Mouse (Mus musculus) lung, embryonic 16.5 days (tissue): ENCODE measurements around the gene Ptrh2. TPM values are rescaled to one million over a fixed set of nuclear protein-coding genes. Genes with fewer than 3 reads are reported as not detected.

Source experiments
- ATAC-seq: fragments of 200-750 bp; cut with Nextera tagmentation; 2 replicates; pipeline ENCODE4 v1.8.0; 2017; ENCODE audit warnings: low read depth, mild to moderate bottlenecking, moderate library complexity
- H3K27ac ChIP-seq: fragments of 300-500 bp; sonication (generic); 2 replicates; pipeline ENCODE4 v1.5.1; 2014; ENCODE audit warnings: mild to moderate bottlenecking, control low read depth, low read length
- H3K27me3 ChIP-seq: fragments of 300-500 bp; sonication (generic); 2 replicates; pipeline ENCODE4 v1.6.1; 2014; ENCODE audit warnings: low read depth, low read length, mixed read lengths; ENCODE audit not compliant: control insufficient read depth, insufficient read depth
- H3K36me3 ChIP-seq: fragments of 300-500 bp; sonication (generic); 2 replicates; pipeline ENCODE4 v1.6.1; 2014; ENCODE audit warnings: low read length; ENCODE audit not compliant: control insufficient read depth, insufficient read depth
- H3K4me1 ChIP-seq: fragments of 300-500 bp; sonication (generic); replicated peaks from 2 replicates; pipeline ENCODE4 v1.6.1; 2014; ENCODE audit warnings: low read length, mixed read lengths; ENCODE audit not compliant: control insufficient read depth, insufficient read depth
- H3K4me2 ChIP-seq: fragments of 300-500 bp; sonication (generic); 2 replicates; pipeline ENCODE4 v1.6.1; 2014; ENCODE audit warnings: low read depth, low read length, control low read depth
- H3K4me3 ChIP-seq: fragments of 300-500 bp; sonication (generic); 2 replicates; pipeline ENCODE4 v1.5.1; 2014; ENCODE audit warnings: mild to moderate bottlenecking, low read length, control low read depth
- H3K9ac ChIP-seq: fragments of 300-500 bp; sonication (generic); 2 replicates; pipeline ENCODE4 v1.6.1; 2014; ENCODE audit warnings: low read length, control low read depth
- H3K9me3 ChIP-seq: fragments of 300-500 bp; sonication (generic); 2 replicates; pipeline ENCODE4 v1.6.1; 2016; ENCODE audit warnings: low read length; ENCODE audit not compliant: control insufficient read depth
- WGBS: fragments of 180-500 bp; shearing (Covaris S2); extraction: QIAGEN DNeasy Blood & Tissue Kit; methylation state at CpG from one replicate; pipeline ENCODE4 v1.1.7; 2014; 5-methylcytosine and 5-hydroxymethylcytosine counted together
- polyA plus RNA-seq: library from polyadenylated mRNA; unstranded; fragments of >200 nt; fragmentation: Nextera tagmentation; extraction: Ambion mirVana; gene quantifications from 2 replicates; pipeline ENCODE4 v1.2.1, GENCODE M21; 2015

Gene Ptrh2
- polyA plus RNA-seq, 1 experiment from 2014 or later = 28.5 TPM

DNA sequence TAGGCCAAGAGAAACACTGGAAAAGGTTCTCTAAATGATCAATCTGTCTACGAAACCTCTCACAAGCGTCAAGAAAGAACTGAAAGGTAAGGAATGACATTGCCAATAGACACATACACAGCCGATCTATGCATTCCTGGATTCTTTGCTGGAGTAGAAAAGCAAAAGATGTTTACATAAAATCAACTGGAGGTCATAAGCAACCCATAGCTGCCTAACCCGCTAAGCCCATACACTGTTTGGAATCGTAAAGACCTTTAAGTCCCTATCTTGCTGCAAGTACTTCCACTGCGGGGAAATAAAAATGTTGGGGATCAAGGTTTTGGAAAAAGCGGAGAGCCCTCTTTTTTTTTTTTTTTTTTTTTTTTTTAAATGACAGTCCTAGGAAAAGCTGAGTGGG, 924 bp upstream of the Ptrh2 start:
- Histone ChIP-seq H3K4me2 (peak overlapping the region; percentile 84), H3K36me3 (no peaks in the 10 kb centered on the region), H3K9ac (peak overlapping the region; percentile 86), H3K4me1 (peaks cover 19% of the 10 kb centered on the region), H3K27me3 (no peaks in the 10 kb centered on the region), H3K27ac (peak overlapping the region; percentile 89; the same call in 1 of the 2 replicates), H3K4me3 (peak overlapping the region; percentile 80), H3K9me3 (no peaks in the 10 kb centered on the region)
- ATAC-seq = no peak
- 27% methylated on average over 7 of the region's 7 CpGs for WGBS

DNA sequence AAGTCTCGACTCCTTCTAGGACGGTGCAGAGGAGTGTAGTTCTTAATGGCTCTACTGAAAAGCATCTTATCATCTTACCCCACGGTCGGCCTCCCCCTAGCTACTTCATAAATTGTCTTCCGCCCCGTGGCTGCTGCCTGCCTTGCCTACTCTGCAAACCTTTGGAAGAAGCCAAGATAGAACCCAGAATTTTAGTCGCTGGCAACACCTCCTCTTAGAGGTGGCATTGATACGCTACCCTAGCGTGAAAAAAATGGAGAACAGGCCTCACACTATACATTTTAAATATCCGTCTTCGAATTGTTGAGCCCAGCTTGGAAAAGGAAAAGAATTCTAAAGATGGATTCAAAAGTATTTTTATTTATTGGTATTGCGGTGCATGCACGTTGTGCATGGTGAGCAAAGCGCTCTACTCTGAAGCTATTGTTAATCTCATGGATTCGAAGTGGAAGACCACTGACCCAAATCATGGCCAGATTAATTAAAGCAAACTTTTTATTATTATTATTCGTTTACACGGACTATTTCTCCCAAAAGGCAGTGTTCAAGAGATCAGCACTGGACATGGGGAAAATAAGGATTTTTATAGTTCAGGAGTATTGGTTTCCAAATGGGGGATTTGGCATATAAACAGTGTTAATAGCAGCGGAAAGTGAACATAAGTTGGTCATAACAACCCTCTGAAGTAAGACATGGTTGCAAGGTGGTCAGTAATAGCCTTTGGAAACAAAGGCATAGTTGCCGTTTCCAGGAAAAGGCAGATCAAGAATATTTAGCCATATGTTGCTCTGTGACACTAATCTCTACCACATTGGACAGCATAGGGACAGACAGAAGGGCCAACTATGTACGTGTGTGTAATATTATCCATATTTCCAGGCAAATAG, 584 bp downstream of the Ptrh2 start:
- Histone ChIP-seq H3K4me3 (peak overlapping the region; percentile 80), H3K27me3 (no peaks in the 10 kb centered on the region), H3K4me2 (peak overlapping the region; percentile 67), H3K9ac (peak overlapping the region; percentile 86), H3K4me1 (peaks cover 19% of the 10 kb centered on the region), H3K27ac (peak overlapping the region; percentile 89), H3K9me3 (no peaks in the 10 kb centered on the region), H3K36me3 (no peaks in the 10 kb centered on the region)
- 4% methylated on average over 20 of the region's 20 CpGs for WGBS
- ATAC-seq = no peak

DNA sequence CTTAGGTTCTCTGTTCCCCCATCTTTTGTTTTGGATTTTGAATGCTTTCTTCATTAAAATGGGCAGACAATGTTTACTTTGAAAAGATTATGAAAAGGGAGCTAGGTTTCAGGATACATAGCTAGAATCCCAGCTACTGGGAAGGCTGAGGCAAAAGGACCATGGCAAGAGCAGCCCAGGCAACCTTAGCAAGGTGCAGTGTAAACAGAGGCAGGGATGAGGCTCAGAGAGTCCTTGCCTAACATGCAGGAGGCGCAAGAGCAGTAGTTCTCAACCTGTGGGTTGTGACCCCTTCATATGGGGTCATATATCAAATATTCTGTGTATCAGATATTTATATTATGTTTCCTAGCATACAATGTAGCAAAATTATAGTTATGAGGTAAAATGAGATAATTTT, 1.6 kb downstream of the Ptrh2 start:
- Histone ChIP-seq H3K9me3 (no peaks in the 10 kb centered on the region), H3K4me1 (peaks cover 19% of the 10 kb centered on the region), H3K4me3 (peak overlapping the region; percentile 80; the same call in 1 of the 2 replicates), H3K27me3 (no peaks in the 10 kb centered on the region), H3K27ac (no peak overlapping the region), H3K9ac (peak overlapping the region; percentile 86; the same call in 1 of the 2 replicates), H3K36me3 (peaks cover 5% of the 10 kb centered on the region; the same call in 1 of the 2 replicates), H3K4me2 (peak overlapping the region; percentile 67)
- 79% methylated on average over 1 of the region's 1 CpGs for WGBS
- ATAC-seq = no peak

DNA sequence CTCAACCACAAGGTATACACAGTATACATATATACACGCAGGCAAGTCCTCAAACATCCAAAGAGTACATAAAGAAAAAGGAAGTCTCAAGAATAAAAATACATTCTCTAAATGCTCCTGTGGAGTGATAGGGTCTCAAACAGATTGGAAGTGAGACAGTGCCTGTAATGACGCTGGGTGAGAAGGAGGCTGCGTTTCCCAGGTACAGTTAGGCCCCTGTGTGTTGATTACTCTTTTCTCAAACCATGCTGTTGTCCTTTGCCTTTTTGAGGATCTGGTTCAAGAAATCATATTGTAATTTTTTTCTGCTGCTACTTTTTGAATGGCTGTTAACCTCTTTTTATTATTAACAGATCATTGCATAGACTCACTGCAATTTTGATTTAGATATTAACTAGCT, 6.6 kb downstream of the Ptrh2 start:
- Histone ChIP-seq H3K4me3 (no peak overlapping the region), H3K9me3 (no peaks in the 10 kb centered on the region), H3K27me3 (no peaks in the 10 kb centered on the region), H3K9ac (no peak overlapping the region), H3K4me2 (no peak overlapping the region), H3K36me3 (peaks cover 24% of the 10 kb centered on the region), H3K4me1 (peaks cover 2% of the 10 kb centered on the region), H3K27ac (no peak overlapping the region)
- no peak for ATAC-seq
- WGBS = 83% methylated on average over 3 of the region's 3 CpGs

DNA sequence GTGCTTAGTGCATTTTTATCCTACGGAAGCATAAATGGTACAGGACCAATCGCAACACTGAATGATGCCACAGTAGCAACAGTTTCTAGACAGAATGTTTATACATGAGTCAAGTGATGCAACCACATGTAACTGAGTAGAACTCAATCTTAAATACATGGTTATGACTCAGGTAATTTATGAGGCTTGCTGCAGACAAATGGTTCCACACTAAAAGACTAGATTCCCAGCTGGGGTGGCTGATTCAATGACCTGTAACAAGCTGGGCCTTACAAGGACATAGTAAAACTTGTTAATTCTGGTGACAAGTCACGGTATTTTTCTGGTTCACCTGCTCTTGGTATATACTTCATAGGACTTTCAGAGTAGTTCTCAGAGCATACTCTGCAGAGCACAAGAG, 7.7 kb downstream of the Ptrh2 start:
- no peak overlapping the region for H3K4me3 ChIP-seq
- H3K27me3 ChIP-seq = no peaks in the 10 kb centered on the region
- no peaks in the 10 kb centered on the region for H3K9me3 ChIP-seq
- ATAC-seq = no peak
- H3K9ac ChIP-seq = no peak overlapping the region
- H3K4me1 ChIP-seq = no peaks in the 10 kb centered on the region
- WGBS = 91% methylated on average over 3 of the region's 3 CpGs
- H3K4me2 ChIP-seq = no peak overlapping the region
- no peak overlapping the region for H3K27ac ChIP-seq
- peaks cover 26% of the 10 kb centered on the region for H3K36me3 ChIP-seq

DNA sequence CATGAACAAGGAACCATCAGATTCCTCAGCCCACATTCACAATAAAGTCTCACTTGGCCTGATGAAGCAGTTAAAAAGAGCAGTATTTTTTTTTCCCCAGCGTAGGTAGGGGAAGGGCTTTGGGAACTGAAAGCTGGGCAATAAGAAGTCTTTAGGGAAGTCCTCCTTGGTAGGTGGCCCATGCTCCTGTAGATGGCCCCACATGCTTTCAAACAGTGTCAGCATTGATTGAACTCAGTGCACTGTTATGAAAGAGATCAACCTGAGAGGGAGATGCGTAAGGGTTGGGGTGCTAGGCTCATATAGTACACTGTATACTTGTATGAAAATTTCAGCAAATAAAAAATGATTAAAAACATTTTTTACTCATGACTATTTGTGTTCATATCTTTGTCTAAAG, 8.2 kb downstream of the Ptrh2 start:
- no peaks in the 10 kb centered on the region for H3K4me1 ChIP-seq
- H3K9me3 ChIP-seq = no peaks in the 10 kb centered on the region
- no peak for ATAC-seq
- no peak overlapping the region for H3K9ac ChIP-seq
- H3K4me2 ChIP-seq = no peak overlapping the region
- H3K27ac ChIP-seq = no peak overlapping the region
- 97% methylated on average over 2 of the region's 2 CpGs for WGBS
- no peaks in the 10 kb centered on the region for H3K27me3 ChIP-seq
- H3K4me3 ChIP-seq = no peak overlapping the region
- H3K36me3 ChIP-seq = peaks cover 27% of the 10 kb centered on the region

DNA sequence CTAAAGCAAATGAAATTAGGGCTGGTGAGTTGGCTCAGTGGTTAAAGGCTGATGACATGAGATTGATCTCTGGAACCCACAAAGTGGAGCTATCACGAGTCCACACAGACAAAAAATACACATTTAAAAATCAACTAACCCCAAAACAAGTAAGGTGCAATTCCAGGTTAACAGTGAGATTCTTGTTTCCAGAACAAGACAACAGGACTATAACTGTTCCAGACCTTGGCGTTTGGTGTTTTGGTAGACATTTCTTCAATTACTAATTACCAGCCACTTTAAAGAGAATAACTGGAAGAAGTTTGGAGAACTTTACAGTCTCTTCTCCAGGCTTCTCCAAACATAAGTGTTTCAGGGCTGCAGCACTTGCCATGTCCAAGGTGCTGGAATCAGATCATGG, 8.8 kb downstream of the Ptrh2 start:
- peaks cover 31% of the 10 kb centered on the region for H3K36me3 ChIP-seq
- H3K9ac ChIP-seq = no peak overlapping the region
- no peak for ATAC-seq
- no peaks in the 10 kb centered on the region for H3K9me3 ChIP-seq
- no peak overlapping the region for H3K4me2 ChIP-seq
- no peak overlapping the region for H3K4me3 ChIP-seq
- H3K27ac ChIP-seq = no peak overlapping the region
- WGBS = 85% methylated on average over 2 of the region's 2 CpGs
- no peaks in the 10 kb centered on the region for H3K27me3 ChIP-seq
- no peaks in the 10 kb centered on the region for H3K4me1 ChIP-seq

DNA sequence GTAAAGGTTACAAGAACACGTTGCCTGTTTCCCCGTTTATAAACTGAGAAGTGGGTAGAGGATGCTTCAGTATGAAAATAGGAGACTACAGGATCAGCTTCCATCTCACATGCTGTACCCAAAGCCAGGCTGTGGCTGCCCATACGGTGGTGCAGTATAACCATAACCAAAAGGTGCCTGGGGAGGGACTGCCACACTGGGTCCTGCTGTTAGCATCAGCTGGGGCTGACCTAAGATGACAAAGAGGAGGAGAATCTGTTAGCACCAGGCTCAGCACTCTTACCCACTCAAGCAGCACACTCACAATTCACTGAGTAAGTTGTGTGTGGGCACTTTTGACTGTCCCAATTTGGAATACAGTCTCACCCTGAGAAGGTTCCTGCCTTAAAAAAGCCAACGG, 11.7 kb downstream of the Ptrh2 start:
- 75% methylated on average over 4 of the region's 4 CpGs for WGBS
- no peaks in the 10 kb centered on the region for H3K4me1 ChIP-seq
- ATAC-seq = no peak
- no peaks in the 10 kb centered on the region for H3K27me3 ChIP-seq
- H3K4me2 ChIP-seq = no peak overlapping the region
- H3K9me3 ChIP-seq = no peaks in the 10 kb centered on the region
- peaks cover 32% of the 10 kb centered on the region for H3K36me3 ChIP-seq
- no peak overlapping the region for H3K27ac ChIP-seq
- no peak overlapping the region for H3K9ac ChIP-seq
- no peak overlapping the region for H3K4me3 ChIP-seq

DNA sequence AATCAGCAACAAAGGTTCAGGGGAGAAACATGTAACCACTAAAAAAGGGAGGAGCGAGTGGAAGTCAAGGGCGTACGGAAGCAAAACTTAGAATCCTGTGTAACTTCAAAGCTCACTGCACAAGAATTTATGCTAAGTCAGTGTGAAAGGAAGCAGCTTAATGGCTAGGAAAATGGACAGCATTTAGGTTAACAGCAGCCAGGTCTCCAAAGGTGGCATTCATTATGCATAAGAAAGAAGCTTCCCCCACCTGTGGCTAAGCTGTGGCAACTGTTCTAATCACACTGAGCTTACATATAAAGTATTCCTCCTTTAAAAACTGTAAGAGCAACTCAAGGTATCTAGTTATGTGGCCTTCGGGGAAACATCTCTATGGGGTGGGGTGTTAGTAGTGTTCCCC, 17.4 kb downstream of the Ptrh2 start:
- Histone ChIP-seq H3K27ac (no peak overlapping the region), H3K4me1 (no peaks in the 10 kb centered on the region), H3K4me2 (no peak overlapping the region), H3K27me3 (no peaks in the 10 kb centered on the region), H3K9ac (no peak overlapping the region), H3K36me3 (peaks cover 54% of the 10 kb centered on the region), H3K4me3 (no peak overlapping the region), H3K9me3 (no peaks in the 10 kb centered on the region)
- no peak for ATAC-seq
- 91% methylated on average over 4 of the region's 4 CpGs for WGBS
